Mouse (Mus musculus) left cerebral cortex, postnatal 10 days (tissue): ENCODE results near the gene Sim1. TPM values are rescaled to one million over a fixed set of nuclear protein-coding genes. Genes with fewer than 3 reads are reported as not detected.

Experiments used
- DNase-seq, 2 experiments: peaks; one replicate each; pipeline ENCODE4 v3.0.0; 2021 to 2022; ENCODE audit warnings: low spot score in 2 of 2, mixed read lengths in 1 of 2; ENCODE audit errors: extremely low spot score in 1 of 2
- intact Hi-C: fragments of 180-260 bp; cut with DNase I; formaldehyde crosslinking; loops from one replicate; pipeline ENCODE4 v1.15.1; 2025
- total RNA-seq, 2 experiments: library from RNA; stranded (reverse); gene quantifications; 2 replicates each; pipeline ENCODE4 v1.2.3; 2021

Gene Sim1
- total RNA-seq, 2 experiments from 2014 or later: 0.58 to 0.83 TPM

DNA sequence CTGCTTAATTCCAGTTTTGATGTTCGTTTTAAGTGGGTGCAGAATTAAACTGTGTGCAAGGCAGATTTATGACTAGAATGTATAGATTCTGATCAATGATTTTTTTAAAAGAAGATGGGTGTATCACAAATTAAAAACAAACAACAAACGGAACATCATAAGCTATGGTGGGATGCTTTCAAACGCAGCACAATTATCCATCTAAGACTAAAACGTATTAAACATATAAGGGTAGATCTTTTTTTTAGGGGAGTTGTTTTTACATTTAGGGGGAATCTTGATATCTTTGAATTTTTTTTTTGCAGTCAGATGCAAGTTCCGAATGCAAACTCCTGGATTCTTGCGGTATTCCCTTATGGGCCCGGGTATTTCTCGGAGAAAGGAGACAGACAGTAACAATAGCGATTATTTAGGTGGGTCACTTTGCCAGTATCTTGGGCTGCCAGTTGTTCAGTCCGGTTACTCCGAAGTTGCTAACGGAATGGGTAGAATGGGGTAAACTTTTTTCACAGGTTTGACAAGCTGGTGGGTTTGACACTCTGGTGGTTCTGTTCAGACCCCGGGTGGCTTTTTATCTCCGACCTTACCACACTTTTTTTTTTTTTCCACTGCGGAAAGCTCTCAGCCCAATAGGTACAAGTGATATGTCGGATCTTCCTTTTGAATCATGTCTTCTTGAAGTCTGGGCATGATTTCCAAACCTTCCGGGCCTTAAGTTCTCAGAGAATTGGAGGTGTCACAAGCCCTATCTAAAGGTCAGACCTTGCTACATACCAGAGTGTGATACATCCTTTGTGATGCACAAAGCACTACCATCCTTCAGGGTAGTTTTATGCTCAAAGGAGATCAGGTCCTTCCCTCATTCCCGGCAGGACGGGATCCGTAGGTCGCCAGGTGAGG lies 5.5 kb downstream of the Sim1 start:
- no peak for DNase-seq
- intact Hi-C loops: loop anchor here (5.0 to 10.0 kb wide), 4 partner anchors 195 to 1127 kb away; no protein-coding TSS in a partner anchor

DNA sequence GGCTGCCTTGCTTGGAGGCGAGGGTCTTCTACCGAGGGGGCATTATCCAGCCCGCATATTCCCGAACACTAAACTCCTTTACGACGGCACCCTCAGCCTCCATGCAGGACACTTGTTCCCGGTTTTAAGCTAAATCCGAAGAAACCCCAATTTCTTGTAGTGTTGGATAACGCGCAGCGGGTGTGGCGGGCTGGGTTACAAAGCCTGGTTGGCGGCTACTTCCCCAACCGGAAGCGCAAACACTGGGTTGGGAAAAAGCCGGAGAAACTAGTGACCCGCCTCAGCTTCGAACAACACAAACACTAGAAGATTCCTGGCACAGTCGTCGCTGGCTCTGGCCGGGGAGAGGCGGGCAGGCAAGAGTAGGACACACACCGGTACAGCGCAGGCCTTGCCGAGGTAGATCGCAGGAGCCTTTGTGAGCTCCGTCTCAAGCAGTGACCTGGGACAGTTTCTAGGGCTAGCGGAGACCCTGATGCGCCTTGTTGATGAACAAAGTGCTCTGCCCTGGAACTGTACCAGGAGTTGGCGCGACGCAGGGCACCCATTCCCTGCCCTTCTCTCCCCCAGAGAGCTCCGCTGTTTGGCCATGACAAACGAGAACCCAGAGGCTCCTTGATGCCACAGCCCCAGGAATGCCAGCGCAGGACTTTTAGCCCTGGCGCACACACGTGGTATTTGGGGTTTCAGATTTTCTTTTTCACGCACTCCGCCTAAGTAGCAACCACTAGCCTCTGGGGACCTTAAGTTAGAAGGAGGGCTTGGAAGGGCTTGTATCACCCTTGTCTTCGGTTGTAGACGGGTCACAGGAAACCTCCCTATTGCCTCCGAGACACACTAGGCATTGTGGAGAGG lies 6.4 kb downstream of the Sim1 start:
- DNase-seq: no peak
- intact Hi-C loops: loop anchor here (5.0 to 10.0 kb wide), 3 partner anchors 386 to 1126 kb away; no protein-coding TSS in a partner anchor

DNA sequence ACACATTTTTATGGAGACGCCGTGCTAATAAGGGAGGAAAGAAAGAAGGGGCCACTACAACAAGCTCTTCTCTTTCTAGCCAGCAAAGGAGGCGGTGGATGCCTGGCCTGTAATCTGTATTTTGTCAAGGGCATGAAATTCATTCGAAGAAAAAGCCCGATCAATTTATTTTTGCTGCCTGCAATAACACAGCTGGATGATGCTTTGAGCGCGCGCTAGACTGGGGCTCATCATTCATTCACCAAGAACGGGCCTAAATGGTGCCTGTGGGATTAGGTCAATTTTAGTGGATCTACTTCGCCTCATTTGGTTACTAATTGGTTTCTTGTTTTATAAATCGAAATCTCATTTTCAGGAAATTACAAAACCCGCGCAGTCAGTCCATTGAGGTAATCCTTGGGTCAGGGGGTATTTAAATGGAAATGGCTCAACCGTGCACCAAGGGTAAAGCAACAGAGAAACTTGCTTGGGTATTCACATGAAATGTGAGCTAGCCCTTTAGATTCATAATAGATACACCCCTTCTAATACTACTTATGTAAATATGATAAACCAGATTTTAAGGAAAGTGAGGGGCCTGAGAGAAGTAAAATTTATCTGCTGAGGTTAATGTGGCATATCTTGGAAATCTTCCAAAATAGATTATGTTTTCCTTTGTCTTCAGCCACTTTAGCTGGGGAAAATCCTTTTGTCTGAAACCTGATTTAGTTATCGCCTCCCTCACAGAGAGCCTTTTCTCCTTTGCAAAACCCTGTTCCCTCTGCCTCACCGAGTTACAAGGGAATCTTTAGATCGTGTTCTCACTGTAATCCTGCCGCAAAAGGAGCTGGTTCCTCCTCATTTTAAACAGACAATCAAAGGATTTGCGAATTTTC lies 7.3 kb downstream of the Sim1 start:
- DNase-seq: no peak
- intact Hi-C loops: loop anchor here (5.0 to 10.0 kb wide), 3 partner anchors 385 to 1125 kb away; no protein-coding TSS in a partner anchor

DNA sequence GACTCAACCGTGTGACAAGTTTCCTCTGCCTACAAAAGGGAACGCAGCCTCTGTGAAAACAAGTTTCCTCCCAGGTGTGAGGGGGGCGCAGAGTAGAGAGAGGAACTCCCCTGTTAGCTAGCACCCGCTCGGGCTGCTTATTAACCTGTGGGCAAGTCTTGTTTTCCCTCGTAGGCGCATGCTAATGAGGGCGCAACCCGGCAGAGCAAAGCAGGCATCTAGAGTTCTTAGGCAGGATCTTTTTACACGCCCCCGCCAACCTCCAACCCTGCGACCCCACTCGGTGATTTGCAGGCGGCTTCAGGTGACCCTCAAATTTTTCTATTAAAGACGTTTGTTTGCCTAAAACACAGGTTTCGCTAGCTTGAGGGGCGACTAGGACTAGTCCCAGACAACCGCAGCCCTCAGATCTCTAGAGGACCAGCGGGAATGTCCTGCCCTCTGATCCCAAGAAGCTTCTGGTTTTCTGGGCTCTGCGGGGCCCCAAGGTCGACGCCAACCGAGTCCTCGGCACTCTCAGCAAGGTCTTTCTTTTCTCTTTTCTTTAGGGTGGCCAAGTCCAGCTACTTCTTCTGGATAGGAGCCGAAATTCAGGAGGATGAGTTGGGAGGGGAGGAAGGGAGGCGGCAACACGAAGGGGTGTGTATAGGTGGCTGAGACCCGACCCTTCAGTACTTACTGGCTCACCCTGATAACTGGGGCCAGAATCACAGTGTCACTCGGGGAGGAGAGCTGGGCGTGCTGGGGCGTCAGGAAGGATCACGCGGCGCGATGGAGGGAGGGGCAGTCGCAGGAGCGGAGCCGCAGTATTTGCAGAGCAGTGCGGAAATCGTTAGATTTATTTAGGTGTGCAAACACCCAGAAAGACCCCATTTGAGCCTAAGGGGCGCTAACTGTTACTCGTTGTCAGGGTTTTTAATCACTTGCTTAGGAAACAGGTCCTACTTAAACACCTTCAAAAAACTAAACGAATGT lies 8.5 kb downstream of the Sim1 start:
- intact Hi-C loops: loop anchor here (5.0 to 10.0 kb wide), 3 partner anchors 384 to 1124 kb away; no protein-coding TSS in a partner anchor
- DNase-seq: no peak

DNA sequence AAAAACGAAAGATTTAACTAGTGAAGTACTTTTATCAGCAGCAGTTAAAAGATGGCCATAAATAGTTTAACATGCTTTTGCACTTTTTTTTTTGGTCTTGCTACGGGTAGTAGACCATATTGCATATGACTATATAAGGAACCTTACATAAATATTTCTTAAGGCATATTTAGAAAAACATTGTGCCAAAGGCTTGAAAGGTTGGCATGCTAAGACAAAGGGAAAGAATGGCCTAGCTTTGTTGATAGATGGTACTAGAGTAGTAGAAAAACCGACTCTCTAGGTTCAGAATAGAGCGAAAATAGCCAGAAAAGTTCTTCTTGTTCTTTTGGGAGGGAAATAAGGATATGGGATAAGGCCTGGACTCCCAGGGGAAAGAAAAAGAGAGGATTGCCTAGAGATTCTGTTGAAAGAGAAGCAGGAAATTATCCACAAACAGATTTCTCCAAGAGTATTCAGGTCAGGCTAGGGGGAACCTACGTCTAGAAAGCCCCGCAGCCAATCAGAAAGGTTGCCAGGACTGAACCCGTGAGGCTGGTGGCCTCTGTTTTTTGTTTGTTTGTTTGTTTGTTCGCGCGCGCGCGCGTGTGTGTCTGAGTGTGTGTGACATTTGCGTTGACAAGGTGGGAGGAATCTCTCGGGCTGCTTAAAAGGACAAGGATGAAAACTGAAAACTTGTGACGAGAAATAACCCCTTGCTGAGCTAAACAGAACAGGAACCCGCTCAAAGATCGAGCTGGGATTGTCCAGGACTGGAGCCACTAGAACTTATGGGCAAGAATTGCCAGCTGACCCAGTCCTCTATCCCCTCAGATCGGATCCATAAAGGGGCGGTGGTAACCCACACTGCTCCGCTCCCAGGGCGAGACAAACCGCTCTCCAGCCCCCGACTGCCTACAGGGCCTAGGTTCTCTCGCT lies 9.6 kb downstream of the Sim1 start:
- intact Hi-C loops: loop anchor here (5.0 to 10.0 kb wide), 3 partner anchors 383 to 1123 kb away; no protein-coding TSS in a partner anchor
- no peak for DNase-seq

DNA sequence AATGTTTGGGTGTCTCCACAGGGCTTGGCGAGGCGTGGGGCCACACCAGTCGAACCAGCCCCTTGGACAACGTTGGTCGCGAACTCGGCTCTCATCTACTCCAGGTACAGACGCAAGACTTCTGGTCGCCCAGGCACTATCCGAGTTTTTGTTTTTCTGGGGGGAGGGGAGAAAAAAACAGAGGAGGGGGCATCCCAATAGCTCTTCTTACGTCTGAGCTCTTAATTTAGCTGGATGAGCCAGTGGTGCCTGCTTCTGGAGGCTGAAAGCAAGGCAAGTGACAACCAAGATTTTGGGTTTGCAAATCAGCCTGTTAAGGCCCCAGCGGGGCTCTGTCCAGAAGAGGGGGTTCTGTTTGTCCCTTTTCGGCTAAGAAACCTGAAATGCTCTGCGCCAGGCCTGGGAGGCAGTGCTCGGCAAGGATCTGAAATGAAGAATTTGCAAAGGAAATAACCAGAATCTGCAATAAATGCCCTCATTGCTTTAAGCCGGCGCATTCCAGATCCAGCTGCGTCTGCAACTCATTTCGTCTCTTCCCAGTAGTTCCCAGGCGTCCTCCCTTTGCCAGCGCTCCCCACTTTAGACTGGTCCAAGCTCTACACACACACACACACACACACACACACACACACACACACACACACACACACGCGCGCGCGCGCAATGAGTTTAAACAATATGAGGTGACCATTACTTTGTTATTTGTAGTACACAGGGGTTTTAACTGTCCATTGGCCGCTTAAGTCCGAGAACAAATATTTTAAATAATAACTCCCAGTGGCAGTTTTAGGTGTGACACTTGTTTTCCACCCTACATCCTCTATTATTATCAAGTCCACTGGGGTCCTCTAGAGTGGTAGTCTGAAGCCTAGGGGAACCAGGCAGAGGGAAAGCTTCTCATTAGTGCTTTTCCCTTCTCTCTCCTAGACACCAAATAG lies 10.5 kb downstream of the Sim1 start:
- DNase-seq: no peak
- intact Hi-C loops: loop anchor here (5.0 to 10.0 kb wide), 3 partner anchors 382 to 1122 kb away; no protein-coding TSS in a partner anchor

DNA sequence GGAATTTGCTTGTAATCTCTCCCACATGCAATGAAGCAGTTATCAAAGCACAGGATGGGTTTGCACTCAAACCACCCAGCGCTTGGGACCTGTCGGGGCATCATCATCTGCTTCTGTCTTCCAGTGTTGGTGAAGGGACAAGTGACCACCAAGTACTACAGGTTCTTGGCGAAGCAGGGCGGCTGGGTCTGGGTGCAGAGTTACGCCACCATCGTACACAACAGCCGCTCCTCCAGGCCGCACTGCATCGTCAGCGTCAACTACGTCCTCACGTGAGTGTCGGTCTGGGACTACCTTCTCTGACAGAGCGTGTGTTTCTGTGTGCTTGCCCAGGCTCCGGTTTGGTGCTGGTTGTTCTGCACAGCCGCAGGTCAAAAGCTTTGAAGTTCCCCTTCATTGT lies 15.8 kb downstream of the Sim1 start:
- DNase-seq: no peak

DNA sequence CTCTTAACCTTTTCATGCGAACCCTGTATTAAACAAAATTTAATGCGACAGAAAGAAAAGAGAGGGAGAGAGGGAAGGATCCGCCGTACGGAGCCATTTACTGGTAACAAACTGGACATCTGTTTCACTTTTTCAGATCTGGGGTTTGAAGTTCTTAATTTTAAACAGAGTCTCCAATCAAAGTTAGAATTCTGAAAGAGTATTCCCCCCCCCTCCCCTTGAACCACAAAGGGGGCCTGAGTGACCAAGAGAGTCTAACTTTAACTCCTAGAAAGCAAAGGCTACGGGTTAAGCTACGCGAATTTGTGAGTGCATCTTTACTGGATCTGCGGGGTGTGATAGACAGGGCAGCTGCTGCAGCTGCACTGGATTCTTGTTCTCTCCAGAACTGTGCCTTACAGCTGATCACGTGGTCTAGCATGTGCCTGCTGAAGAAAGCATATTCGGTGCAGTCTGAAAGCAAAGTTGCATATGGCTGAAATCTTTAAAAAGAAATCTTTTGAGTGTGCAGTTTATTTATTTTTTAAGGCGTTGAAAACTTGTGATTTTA lies 16.4 kb downstream of the Sim1 start:
- intact Hi-C loops: no loop called here
- DNase-seq: no peak

More for the DNA sequence above, 15.8 kb downstream of the Sim1 start:
- intact Hi-C loops: no loop called here

DNA sequence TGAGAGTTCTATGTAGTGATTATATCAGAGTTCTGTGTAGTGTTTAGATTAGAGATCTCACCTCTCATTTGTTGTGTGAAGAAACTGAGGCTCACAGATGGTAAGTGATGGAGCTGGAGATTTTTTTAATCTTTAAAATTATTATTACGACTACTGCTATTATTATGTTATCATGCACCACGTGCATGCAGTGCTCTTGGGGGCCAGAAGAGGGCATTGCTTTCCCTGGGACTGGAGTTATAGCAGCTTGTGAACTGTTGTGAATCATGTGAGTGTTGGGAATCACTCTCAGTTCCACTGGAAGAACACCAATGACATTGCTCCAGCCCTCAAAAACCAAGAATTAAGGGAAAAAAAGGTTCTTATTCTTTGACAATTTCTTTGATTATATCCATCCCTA lies 21.1 kb downstream of the Sim1 start:
- intact Hi-C loops: no loop called here

DNA sequence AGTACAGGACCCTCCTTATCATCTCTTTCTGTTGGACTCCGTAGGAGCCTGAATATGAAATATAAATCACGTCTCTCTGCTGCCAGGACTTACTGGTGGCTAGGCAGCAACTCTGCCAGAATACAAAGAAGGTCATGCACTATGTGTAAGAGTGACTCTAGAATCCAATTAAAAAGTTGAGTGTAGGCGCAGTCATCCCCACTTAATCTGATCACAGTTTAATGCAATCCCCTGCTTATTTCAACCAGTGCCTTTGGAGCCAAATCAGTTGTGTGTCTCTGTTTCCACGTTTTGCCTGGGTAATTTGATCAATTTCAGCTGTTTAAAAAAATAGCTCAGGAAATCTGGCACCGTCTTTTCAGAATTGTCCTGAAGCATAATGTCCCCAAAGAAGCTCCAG lies 34.7 kb downstream of the Sim1 start:
- no peak for DNase-seq
- intact Hi-C loops: no loop called here

More for the DNA sequence above, 21.1 kb downstream of the Sim1 start:
- no peak for DNase-seq

DNA sequence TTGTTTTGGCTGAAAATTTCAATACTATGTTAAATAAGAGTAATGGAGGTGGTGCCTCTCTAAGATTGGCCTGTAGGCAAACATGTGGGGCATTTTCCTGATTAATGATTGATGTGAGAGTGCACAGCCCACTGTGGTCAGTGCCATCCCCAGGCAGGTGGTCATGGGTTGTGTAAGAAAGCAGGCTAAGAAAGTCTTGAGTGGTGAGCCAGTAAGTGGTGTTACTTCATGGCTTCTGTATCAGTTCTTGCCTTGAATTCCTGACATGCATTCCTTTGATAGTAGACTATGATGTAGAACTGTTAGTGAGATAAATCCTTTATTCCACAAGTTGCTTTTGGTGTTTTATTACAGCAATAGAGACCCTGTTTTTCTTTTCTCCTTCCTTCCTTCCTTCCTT lies 41.1 kb downstream of the Sim1 start:
- no peak for DNase-seq
- intact Hi-C loops: no loop called here

DNA sequence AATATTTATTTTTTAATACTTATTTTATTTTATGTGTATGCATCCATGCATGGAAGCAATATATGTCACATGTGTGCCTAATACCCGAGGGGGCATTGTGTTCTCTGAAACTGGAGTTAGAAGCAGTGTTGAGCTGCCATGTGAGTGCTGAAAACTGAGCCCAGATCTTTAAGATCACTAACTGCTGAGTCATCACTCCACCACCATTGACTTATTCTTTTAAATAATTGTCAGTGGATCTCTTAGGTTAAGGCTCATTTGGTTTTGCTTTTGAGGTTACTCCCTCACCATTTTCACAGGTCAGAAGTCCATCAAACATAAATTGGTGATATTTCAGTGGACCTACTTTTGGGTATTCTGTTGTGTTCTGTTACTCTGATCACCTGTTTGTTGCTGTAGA lies 79.1 kb downstream of the Sim1 start:
- intact Hi-C loops: no loop called here
- no peak for DNase-seq

DNA sequence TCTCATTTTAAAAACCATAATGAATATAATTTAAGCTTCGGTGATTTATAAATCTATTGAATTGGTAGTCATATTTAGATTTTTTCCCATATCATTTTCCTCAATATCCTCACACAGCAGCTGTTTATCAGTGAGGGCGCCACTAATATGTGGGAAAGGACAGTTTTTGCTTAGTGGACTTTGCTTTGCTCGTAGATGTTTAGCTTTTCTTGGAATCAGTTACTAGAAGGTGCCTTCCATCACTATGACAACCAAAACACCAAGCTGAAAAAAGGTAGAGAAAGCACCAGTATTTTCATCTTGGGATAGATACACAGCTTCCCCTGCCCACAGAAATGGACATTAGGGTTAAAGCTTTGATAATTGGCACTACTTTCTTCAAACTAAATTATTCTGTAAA lies 87.3 kb downstream of the Sim1 start:
- DNase-seq: no peak
- intact Hi-C loops: no loop called here

DNA sequence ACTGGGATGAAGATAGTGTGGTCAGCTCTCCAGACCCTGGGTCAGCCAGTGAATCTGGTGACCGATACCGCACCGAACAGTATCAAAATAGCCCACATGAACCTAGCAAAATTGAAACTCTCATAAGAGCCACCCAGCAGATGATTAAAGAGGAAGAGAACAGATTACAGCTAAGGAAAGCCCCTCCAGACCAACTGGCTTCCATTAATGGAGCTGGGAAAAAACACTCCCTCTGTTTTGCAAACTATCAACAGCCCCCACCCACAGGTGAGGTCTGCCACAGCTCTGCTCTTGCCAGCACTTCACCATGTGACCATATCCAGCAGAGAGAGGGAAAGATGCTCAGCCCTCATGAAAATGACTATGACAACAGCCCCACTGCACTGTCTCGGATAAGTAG lies 89.1 kb downstream of the Sim1 start:
- intact Hi-C loops: no loop called here
- no peak for DNase-seq

DNA sequence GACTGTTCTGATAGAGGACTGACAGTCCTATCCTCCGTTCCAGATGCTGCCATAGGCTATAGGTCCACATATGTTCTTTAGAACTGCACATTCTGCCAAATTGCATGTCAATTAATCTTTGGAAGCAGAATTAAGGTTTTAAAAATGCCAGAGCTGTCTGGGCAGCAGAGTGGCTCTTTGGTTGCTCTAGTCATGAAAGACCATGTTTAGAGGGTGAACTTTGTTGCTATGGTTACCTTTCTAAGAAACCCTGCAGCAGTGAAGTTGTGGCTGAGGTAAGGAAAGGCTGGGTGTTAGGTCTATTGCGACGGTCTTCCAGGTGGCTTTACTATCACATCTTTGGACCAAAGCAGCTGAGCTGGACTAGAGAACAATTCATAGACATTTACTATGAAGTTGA lies 113.2 kb downstream of the Sim1 start:
- intact Hi-C loops: no loop called here
- no peak for DNase-seq
